ENCODE assay signal across 8 mouse cellular contexts in the genomic region with DNA sequence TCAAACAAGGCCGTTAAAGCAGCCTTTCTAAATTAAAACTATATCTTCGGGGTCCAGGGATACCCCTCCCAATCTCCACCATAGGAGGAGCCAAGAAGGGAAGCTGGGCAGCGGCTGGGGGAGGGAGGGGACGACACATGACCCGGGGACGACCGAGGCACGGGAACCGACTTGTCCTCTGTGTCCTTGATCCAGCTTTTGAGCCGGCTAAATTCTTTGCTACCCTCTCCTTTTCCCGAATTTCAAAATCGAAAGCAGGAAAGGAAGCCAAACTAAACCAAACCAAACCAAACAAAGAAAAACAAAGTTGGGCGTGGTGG. TPM values are rescaled to one million over a fixed set of nuclear protein-coding genes. Genes with fewer than 3 reads are reported as not detected.
DNase-seq lines count a peak whose midpoint lies in the region; ATAC-seq and TF ChIP-seq lines count a peak whose summit lies in the region.

No protein-coding gene starts in this region.

- no peaks in the 10 kb centered on the region for H3K27me3 ChIP-seq in heart, postnatal 0 days (ENCODE audit: control insufficient read depth, insufficient read depth, low read length)
- H3K27me3 ChIP-seq in lung, embryonic 15.5 days = no peaks in the 10 kb centered on the region

- H3K27ac ChIP-seq in embryonic fibroblast, embryonic 13.5 days (ENCODE audit: insufficient read depth, low read length) = peak overlapping the region; percentile 70
- H3K27ac ChIP-seq in heart, postnatal 0 days (ENCODE audit: low read depth) = peak overlapping the region; percentile 93
- H3K27ac ChIP-seq in lung, embryonic 15.5 days = peak overlapping the region; percentile 83

- peak overlapping the region; percentile 84 for H3K4me2 ChIP-seq in heart, postnatal 0 days (ENCODE audit: low read depth, low read length)
- H3K4me2 ChIP-seq in lung, embryonic 15.5 days = peak overlapping the region; percentile 63

- H3K4me3 ChIP-seq in embryonic fibroblast, embryonic 13.5 days (ENCODE audit: insufficient read depth, low read length) = peak overlapping the region; percentile 49
- H3K4me3 ChIP-seq in heart, postnatal 0 days (ENCODE audit: low read depth, low read length) = peak overlapping the region; percentile 96
- H3K4me3 ChIP-seq in lung, embryonic 15.5 days = peak overlapping the region; percentile 85

- under 1% methylated on average over 13 of the region's 13 CpGs for WGBS in heart, postnatal 0 days
- under 1% methylated on average over 13 of the region's 13 CpGs for WGBS in lung, embryonic 15.5 days

- ATAC-seq in heart, postnatal 0 days (ENCODE audit: insufficient read depth, low read depth) = peak; percentile 65
- peak; percentile 61; the same call in 1 of the 2 replicates for ATAC-seq in lung, embryonic 15.5 days (ENCODE audit: borderline replicate concordance, extremely low read depth, low FRiP score, low TSS enrichment)

- no peak for TF ChIP-seq CTCF in embryonic fibroblast, embryonic 13.5 days (IDR thresholded peaks at IDR 0.05; ENCODE audit: borderline replicate concordance, insufficient read depth, low read length)
- TF ChIP-seq CTCF in heart, postnatal 0 days (IDR thresholded peaks at IDR 0.05; ENCODE audit: low read depth) = no peak

- H3K9ac ChIP-seq in heart, postnatal 0 days (replicated peaks; ENCODE audit: low read depth, low read length) = peak overlapping the region; percentile 78
- peak overlapping the region; percentile 57 for H3K9ac ChIP-seq in lung, embryonic 15.5 days

- DNase-seq in right cerebral cortex, adult 18-20 months = peak; percentile 59
- DNase-seq in right cerebral cortex, adult 2 months (ENCODE audit: low spot score in 2 of 2) = no peak
- DNase-seq in heart, postnatal 0 days (ENCODE audit: low spot score) = peak; percentile 66
- DNase-seq in kidney, postnatal 36 days = peak; percentile 86 to 87
- DNase-seq in ovary, postnatal 36 days (ENCODE audit: low spot score) = peak; percentile 71
- DNase-seq in thymus, postnatal 4 days = peak; percentile 81

- TF ChIP-seq EP300 in heart, postnatal 0 days (IDR thresholded peaks at IDR 0.05; ENCODE audit: low read depth) = no peak; the same call in 1 of the 2 replicates

- H3K4me1 ChIP-seq in embryonic fibroblast, embryonic 13.5 days (ENCODE audit: control insufficient read depth, insufficient read depth, low read length) = peaks cover 5% of the 10 kb centered on the region; the same call in 1 of the 2 replicates
- peaks cover 3% of the 10 kb centered on the region for H3K4me1 ChIP-seq in heart, postnatal 0 days (ENCODE audit: control insufficient read depth, insufficient read depth)
- peaks cover 19% of the 10 kb centered on the region for H3K4me1 ChIP-seq in lung, embryonic 15.5 days

- TF ChIP-seq POLR2A in embryonic fibroblast, embryonic 13.5 days (IDR thresholded peaks at IDR 0.05; ENCODE audit: low read depth, low read length) = peak; percentile 52

- H3K36me3 ChIP-seq in heart, postnatal 0 days (replicated peaks; ENCODE audit: control insufficient read depth, insufficient read depth, low read length) = peaks cover 29% of the 10 kb centered on the region
- H3K36me3 ChIP-seq in lung, embryonic 15.5 days = peaks cover 27% of the 10 kb centered on the region

- no peaks in the 10 kb centered on the region for H3K9me3 ChIP-seq in heart, postnatal 0 days (replicated peaks; ENCODE audit: control insufficient read depth, low read length)
- H3K9me3 ChIP-seq in lung, embryonic 15.5 days = no peaks in the 10 kb centered on the region

RNA-seq across cellular contexts. Expression of a gene that starts 0.5 kb away (rescaled TPM):
- polyA plus RNA-seq in embryonic fibroblast, embryonic 13.5 days (2011; ENCODE audit: insufficient read length, low read depth, missing spikeins) = 257 and 312 TPM in 2 replicates
- 80.5 and 85.8 TPM in 2 replicates for total RNA-seq in heart, postnatal 0 days (2014; rRNA removed; ENCODE audit: low replicate concordance)
- polyA plus RNA-seq in heart, postnatal 0 days (2015; fragmentation: Nextera tagmentation; extraction: Ambion mirVana) = 295 and 322 TPM in 2 replicates
- polyA plus RNA-seq in lung, embryonic 15.5 days (2015; fragmentation: Nextera tagmentation; extraction: Ambion mirVana) = 369 and 412 TPM in 2 replicates

RNA-seq across cellular contexts. Expression of a gene that starts 7.8 kb away (rescaled TPM):
- 46.6 and 48.8 TPM in 2 replicates for polyA plus RNA-seq in embryonic fibroblast, embryonic 13.5 days (2011; ENCODE audit: insufficient read length, low read depth, missing spikeins)
- 19.5 and 31.1 TPM in 2 replicates for total RNA-seq in heart, postnatal 0 days (2014; rRNA removed; ENCODE audit: low replicate concordance)
- polyA plus RNA-seq in heart, postnatal 0 days (2015; fragmentation: Nextera tagmentation; extraction: Ambion mirVana) = 66.8 and 73.3 TPM in 2 replicates
- 64.0 and 73.8 TPM in 2 replicates for polyA plus RNA-seq in lung, embryonic 15.5 days (2015; fragmentation: Nextera tagmentation; extraction: Ambion mirVana)

RNA-seq across cellular contexts. Expression of a gene that starts 8.1 kb away (rescaled TPM):
- 156 and 191 TPM in 2 replicates for polyA plus RNA-seq in embryonic fibroblast, embryonic 13.5 days (2011; ENCODE audit: insufficient read length, low read depth, missing spikeins)
- total RNA-seq in heart, postnatal 0 days (2014; rRNA removed; ENCODE audit: low replicate concordance) = 111 and 117 TPM in 2 replicates
- 160 and 171 TPM in 2 replicates for polyA plus RNA-seq in heart, postnatal 0 days (2015; fragmentation: Nextera tagmentation; extraction: Ambion mirVana)
- 172 and 184 TPM in 2 replicates for polyA plus RNA-seq in lung, embryonic 15.5 days (2015; fragmentation: Nextera tagmentation; extraction: Ambion mirVana)

RNA-seq across cellular contexts. Expression of a gene that starts 58.5 kb away (rescaled TPM):
- 0.51 and 0.72 TPM in 2 replicates for polyA plus RNA-seq in embryonic fibroblast, embryonic 13.5 days (2011; ENCODE audit: insufficient read length, low read depth, missing spikeins)
- 5.3 and 7.7 TPM in 2 replicates for total RNA-seq in heart, postnatal 0 days (2014; rRNA removed; ENCODE audit: low replicate concordance)
- polyA plus RNA-seq in heart, postnatal 0 days (2015; fragmentation: Nextera tagmentation; extraction: Ambion mirVana) = 10.1 and 10.3 TPM in 2 replicates
- polyA plus RNA-seq in lung, embryonic 15.5 days (2015; fragmentation: Nextera tagmentation; extraction: Ambion mirVana) = 2.3 and 5.4 TPM in 2 replicates

Comparison
In these comparisons a context has a peak if more than half of its experiments do, and no peak if none do; other contexts are left out.
1. DNase-seq: peak in right cerebral cortex, adult 18-20 months (single experiment), heart, postnatal 0 days (single experiment), kidney, postnatal 36 days (2 of 2), ovary, postnatal 36 days (single experiment) and thymus, postnatal 4 days (single experiment); none in right cerebral cortex, adult 2 months (0 of 2).
2. Peak in every context shown above with its lines, with median percentiles within 50 percentile points of each other: H3K27ac ChIP-seq and H3K4me3 ChIP-seq.